13 mouse cellular contexts compared by ENCODE assay signal in genomic region chr11:66222133-66222532, GRCm38 (mm10). TPM values are rescaled to one million over a fixed set of nuclear protein-coding genes. Genes with fewer than 3 reads are reported as not detected.
A peak's percentile ranks its signal among the peaks of the same experiment; 100 is the strongest.
DNase-seq lines count a peak whose midpoint lies in the region; ATAC-seq and TF ChIP-seq lines count a peak whose summit lies in the region.
"Had no signal": no experiment of that assay in that cellular context is flagged by ENCODE, and none has a peak within 500 bp of the region (broad histone marks: within the 10 kb centered on the region; RNA-seq: fewer than 3 reads in every experiment).

No protein-coding gene starts in this region.

- no peak for TF ChIP-seq POLR2A in brain, embryonic 14.5 days (IDR thresholded peaks at IDR 0.05; ENCODE audit: borderline replicate concordance, extremely low read depth, insufficient read depth, insufficient read length, poor library complexity, severe bottlenecking)

- peak; percentile 90 for DNase-seq in brain, embryonic 14.5 days (ENCODE audit: low read depth)
- DNase-seq in gonadal fat pad, adult 2 months (ENCODE audit: low read depth): peak; percentile 9
- peak; percentile 80 for DNase-seq in left cerebral cortex, postnatal 4 days
- DNase-seq in embryo, embryonic 11 days: no peak
- no peak for DNase-seq in Muller cell, postnatal 12 days (ENCODE audit: inconsistent ontology term)
- DNase-seq in natural killer cell, adult 2 months (ENCODE audit: low spot score in 2 of 2): no peak
- DNase-seq: B cell, adult 2 months; spleen, adult 18-20 months had no signal

- H3K9me3 ChIP-seq in forebrain, embryonic 15.5 days: no peaks in the 10 kb centered on the region
- H3K9me3 ChIP-seq in forebrain, embryonic 12.5 days: no peaks in the 10 kb centered on the region
- H3K9me3 ChIP-seq: limb, embryonic 12.5 days had no signal

- H3K4me1 ChIP-seq in forebrain, embryonic 15.5 days: 0 out of 2 replicates have a peak, but pooled peaks cover 9% of the 10 kb centered on the region
- H3K4me1 ChIP-seq in forebrain, embryonic 12.5 days: no peaks in the 10 kb centered on the region
- H3K4me1 ChIP-seq: limb, embryonic 12.5 days had no signal

- TF ChIP-seq CTCF in brain, embryonic 14.5 days (IDR thresholded peaks at IDR 0.05; ENCODE audit: borderline replicate concordance, extremely low read depth, insufficient read depth, insufficient read length): no peak

- intact Hi-C loops in left cerebral cortex, postnatal 4 days (cut with DNase I): no loop called here

- no peak overlapping the region for H3K4me2 ChIP-seq in forebrain, embryonic 15.5 days (replicated peaks)
- H3K4me2 ChIP-seq in forebrain, embryonic 12.5 days: no peak overlapping the region
- H3K4me2 ChIP-seq: limb, embryonic 12.5 days had no signal

- peak; percentile 89 for ATAC-seq in forebrain, embryonic 15.5 days (replicated peaks)
- no peak for ATAC-seq in forebrain, embryonic 12.5 days (ENCODE audit: low FRiP score)

- no peak overlapping the region; the same call in 1 of the 2 replicates for H3K27ac ChIP-seq in forebrain, embryonic 15.5 days (replicated peaks)
- no peak overlapping the region for H3K27ac ChIP-seq in forebrain, embryonic 12.5 days
- H3K27ac ChIP-seq: limb, embryonic 12.5 days had no signal

- WGBS in forebrain, embryonic 15.5 days: 48% methylated on average over 1 of the region's 1 CpGs
- 88% methylated on average over 1 of the region's 1 CpGs for WGBS in forebrain, embryonic 12.5 days

- H3K27me3 ChIP-seq in forebrain, embryonic 15.5 days: no peaks in the 10 kb centered on the region
- no peaks in the 10 kb centered on the region for H3K27me3 ChIP-seq in forebrain, embryonic 12.5 days
- H3K27me3 ChIP-seq: limb, embryonic 12.5 days had no signal

- H3K36me3 ChIP-seq in forebrain, embryonic 15.5 days: no peaks in the 10 kb centered on the region
- H3K36me3 ChIP-seq in forebrain, embryonic 12.5 days (replicated peaks): no peaks in the 10 kb centered on the region
- H3K36me3 ChIP-seq: limb, embryonic 12.5 days had no signal

- H3K4me3 ChIP-seq in forebrain, embryonic 15.5 days: no peak overlapping the region
- no peak overlapping the region for H3K4me3 ChIP-seq in forebrain, embryonic 12.5 days (replicated peaks)
- H3K4me3 ChIP-seq: limb, embryonic 12.5 days had no signal

- no peak overlapping the region for H3K9ac ChIP-seq in forebrain, embryonic 15.5 days (replicated peaks)
- no peak overlapping the region for H3K9ac ChIP-seq in forebrain, embryonic 12.5 days
- H3K9ac ChIP-seq: limb, embryonic 12.5 days had no signal

RNA-seq across cellular contexts. Expression of gene Dnah9, which starts 53.8 kb away (rescaled TPM):
- polyA plus RNA-seq in forebrain, embryonic 15.5 days (2015; fragmentation: Nextera tagmentation; extraction: Ambion mirVana): 1.2 and 1.4 TPM in 2 replicates
- 0.57 and 0.88 TPM in 2 replicates for polyA plus RNA-seq in forebrain, embryonic 12.5 days (2016; fragmentation: Nextera tagmentation; extraction: Ambion mirVana)
- 1.8 and 3.1 TPM in 2 replicates for polyA plus RNA-seq in brain, embryonic 14.5 days (2012; rRNA removed)
- polyA plus RNA-seq in gonadal fat pad, adult 2 months (2012; rRNA removed): 0.69 and 1.1 TPM in 2 replicates
- 1 to 10 TPM; 4.1 to 5.0 TPM for total RNA-seq in left cerebral cortex, postnatal 4 days (2021)
- total RNA-seq: gastrocnemius, adult 18-20 months; megakaryocyte, adult 5-6 weeks had no signal

Comparison
In these comparisons a context has a peak if more than half of its experiments do, and no peak if none do; other contexts are left out.
1. DNase-seq: peak in brain, embryonic 14.5 days (single experiment), gonadal fat pad, adult 2 months (single experiment) and left cerebral cortex, postnatal 4 days (single experiment); none in embryo, embryonic 11 days (single experiment), Muller cell, postnatal 12 days (single experiment) and natural killer cell, adult 2 months (0 of 2).